Mouse (Mus musculus): ENCODE results near the gene 1700024G13Rik.
"Not testable (repeated sequence)": the region's sequence is repeated elsewhere in the genome, so short reads cannot be mapped to it uniquely, and the experiment has no call there.

1700024G13Rik gene

GRCm38 (mm10) chr14:32381066-32381465, 7.1 kb downstream of the 1700024G13Rik start:
- Histone ChIP-seq H3K36me3 (ENCODE audit: insufficient read depth, low read length) (no peaks in the 10 kb centered on the region), H3K9me3 (ENCODE audit: low read length) (peaks cover 5% of the 10 kb centered on the region; the same call in 1 of the 2 replicates), H3K4me3 (replicated peaks; ENCODE audit: low read length) (peak overlapping the region; percentile 24; the same call in 1 of the 2 replicates), H3K27me3 (ENCODE audit: insufficient read depth, low read length) (peaks cover 83% of the 10 kb centered on the region), H3K4me1 (replicated peaks; ENCODE audit: low read depth, low read length) (peaks cover 58% of the 10 kb centered on the region)
- TF ChIP-seq NANOG (IDR thresholded peaks at IDR 0.05; ENCODE audit: borderline replicate concordance, low read length) (no peak), CTCF (conservative IDR thresholded peaks at IDR 0.05; ENCODE audit: low read length) (no peak), POU5F1 (IDR thresholded peaks at IDR 0.05; ENCODE audit: borderline replicate concordance, low read length) (no peak)

DNA sequence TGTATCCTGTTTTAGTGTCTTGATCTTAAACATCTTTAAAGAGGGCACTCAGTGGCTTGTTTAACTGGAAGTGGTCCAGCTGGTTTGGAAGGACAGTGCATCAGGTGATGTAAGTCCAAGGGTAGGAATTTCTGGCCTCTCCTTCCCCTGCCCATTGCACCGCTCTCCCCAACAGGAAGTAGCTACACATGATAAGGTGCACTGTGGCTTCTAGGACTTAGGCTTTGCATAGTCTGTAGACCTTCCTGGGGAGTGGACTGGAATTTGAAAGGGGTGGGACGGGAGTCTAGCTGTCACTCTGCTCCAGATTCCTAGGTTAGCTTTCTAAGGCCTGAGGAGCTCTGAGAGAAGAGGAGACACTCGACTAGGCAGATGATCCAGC, 8.1 kb downstream of the 1700024G13Rik start:
- TF ChIP-seq POU5F1 (IDR thresholded peaks at IDR 0.05; ENCODE audit: borderline replicate concordance, low read length) (no peak), NANOG (IDR thresholded peaks at IDR 0.05; ENCODE audit: borderline replicate concordance, low read length) (no peak), CTCF (conservative IDR thresholded peaks at IDR 0.05; ENCODE audit: low read length) (no peak)
- H3K4me3 ChIP-seq (replicated peaks; ENCODE audit: low read length): peak overlapping the region; percentile 24
- H3K9me3 ChIP-seq (ENCODE audit: low read length): peaks cover 2% of the 10 kb centered on the region; the same call in 1 of the 2 replicates
- peaks cover 81% of the 10 kb centered on the region for H3K27me3 ChIP-seq (ENCODE audit: insufficient read depth, low read length)
- H3K36me3 ChIP-seq (ENCODE audit: insufficient read depth, low read length): no peaks in the 10 kb centered on the region
- peaks cover 58% of the 10 kb centered on the region for H3K4me1 ChIP-seq (replicated peaks; ENCODE audit: low read depth, low read length)

DNA sequence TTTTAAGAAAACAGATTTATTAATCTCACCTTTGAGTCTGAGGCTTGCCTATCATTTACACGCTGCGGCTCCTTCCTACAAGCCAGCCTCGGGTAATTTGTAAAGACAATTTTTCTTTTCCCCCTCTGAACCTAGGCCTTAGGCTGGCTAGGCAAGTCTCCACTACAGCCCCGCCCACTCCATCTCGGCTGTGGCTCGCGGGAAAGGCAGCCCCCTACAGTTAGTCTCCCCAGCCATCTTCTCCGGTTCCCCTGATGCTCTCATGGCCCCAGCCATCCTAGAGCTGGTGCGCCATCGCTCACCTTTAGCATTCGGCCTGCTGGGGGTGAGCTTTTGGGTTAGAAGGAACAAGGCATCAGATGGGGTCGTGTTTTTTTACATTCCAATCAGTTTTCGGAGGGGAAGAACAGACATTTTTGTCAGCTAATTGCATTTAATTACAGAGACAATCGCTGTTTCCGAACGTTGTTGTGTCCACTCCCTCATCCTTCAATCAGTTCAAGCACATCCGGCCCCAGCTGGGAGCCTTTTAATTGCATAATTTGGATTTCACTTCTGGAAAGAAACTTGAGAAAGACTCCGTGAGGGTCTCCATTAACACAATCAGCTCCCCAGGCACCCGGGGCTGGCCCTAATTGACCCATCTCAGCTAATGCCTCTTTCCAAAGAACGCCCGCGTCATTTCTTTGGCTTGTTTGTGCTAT, 8.6 kb downstream of the 1700024G13Rik start:
- H3K9me3 ChIP-seq (ENCODE audit: low read length): no peaks in the 10 kb centered on the region
- peaks cover 80% of the 10 kb centered on the region for H3K27me3 ChIP-seq (ENCODE audit: insufficient read depth, low read length)
- H3K4me3 ChIP-seq (replicated peaks; ENCODE audit: low read length): peak overlapping the region; percentile 24
- no peaks in the 10 kb centered on the region for H3K36me3 ChIP-seq (ENCODE audit: insufficient read depth, low read length)
- H3K4me1 ChIP-seq (replicated peaks; ENCODE audit: low read depth, low read length): peaks cover 58% of the 10 kb centered on the region
- TF ChIP-seq NANOG (IDR thresholded peaks at IDR 0.05; ENCODE audit: borderline replicate concordance, low read length): peak; percentile 96
- no peak for TF ChIP-seq POU5F1 (IDR thresholded peaks at IDR 0.05; ENCODE audit: borderline replicate concordance, low read length)

- peaks cover 3% of the 10 kb centered on the region; the same call in 1 of the 2 replicates for H3K4me1 ChIP-seq (replicated peaks; ENCODE audit: low read depth, low read length)
- no peaks in the 10 kb centered on the region for H3K36me3 ChIP-seq (ENCODE audit: insufficient read depth, low read length)
- peaks cover 71% of the 10 kb centered on the region for H3K27me3 ChIP-seq (ENCODE audit: insufficient read depth, low read length)
- no peak overlapping the region for H3K4me3 ChIP-seq (replicated peaks; ENCODE audit: low read length)
- no peak for TF ChIP-seq POU5F1 (IDR thresholded peaks at IDR 0.05; ENCODE audit: borderline replicate concordance, low read length)
- H3K9me3 ChIP-seq (ENCODE audit: low read length): no peaks in the 10 kb centered on the region
These were observed 15.7 kb downstream of the 1700024G13Rik start for GRCm38 (mm10) chr14:32372510-32372909.

DNA sequence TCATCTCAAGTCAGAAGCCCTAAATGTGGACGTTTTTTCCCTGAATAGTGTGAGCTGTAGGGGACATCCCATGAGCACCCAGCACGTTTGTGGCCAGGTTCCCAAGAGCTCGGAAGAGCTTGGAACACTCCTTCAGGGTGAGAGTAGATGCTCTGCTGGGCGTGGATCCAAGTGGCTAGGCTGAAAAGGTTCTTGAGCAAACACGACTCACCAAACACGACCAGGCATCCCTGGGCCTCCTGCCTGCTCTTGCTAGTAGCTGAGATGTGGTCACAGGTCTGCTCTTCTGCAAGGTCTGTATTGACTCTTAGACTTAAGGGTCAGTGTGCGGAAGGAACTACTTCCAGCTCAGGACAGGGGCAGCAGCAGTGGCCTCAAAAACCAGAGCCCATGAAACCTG, 18.4 kb downstream of the 1700024G13Rik start:
- Histone ChIP-seq H3K9me3 (ENCODE audit: low read length) (no peaks in the 10 kb centered on the region), H3K36me3 (ENCODE audit: insufficient read depth, low read length) (no peaks in the 10 kb centered on the region), H3K27me3 (ENCODE audit: insufficient read depth, low read length) (peaks cover 59% of the 10 kb centered on the region), H3K4me1 (replicated peaks; ENCODE audit: low read depth, low read length) (peaks cover 13% of the 10 kb centered on the region), H3K4me3 (replicated peaks; ENCODE audit: low read length) (no peak overlapping the region)
- TF ChIP-seq POU5F1 (IDR thresholded peaks at IDR 0.05; ENCODE audit: borderline replicate concordance, low read length) (no peak), CTCF (conservative IDR thresholded peaks at IDR 0.05; ENCODE audit: low read length) (no peak), NANOG (IDR thresholded peaks at IDR 0.05; ENCODE audit: borderline replicate concordance, low read length) (no peak)

- TF ChIP-seq CTCF (conservative IDR thresholded peaks at IDR 0.05; ENCODE audit: low read length): no peak
- TF ChIP-seq NANOG (IDR thresholded peaks at IDR 0.05; ENCODE audit: borderline replicate concordance, low read length): no peak
- TF ChIP-seq POU5F1 (IDR thresholded peaks at IDR 0.05; ENCODE audit: borderline replicate concordance, low read length): no peak
- Histone ChIP-seq H3K36me3 (ENCODE audit: insufficient read depth, low read length) (no peaks in the 10 kb centered on the region), H3K4me1 (replicated peaks; ENCODE audit: low read depth, low read length) (peaks cover 18% of the 10 kb centered on the region), H3K27me3 (ENCODE audit: insufficient read depth, low read length) (peaks cover 18% of the 10 kb centered on the region), H3K4me3 (replicated peaks; ENCODE audit: low read length) (no peak overlapping the region), H3K9me3 (ENCODE audit: low read length) (no peaks in the 10 kb centered on the region)
These were observed 23.8 kb downstream of the 1700024G13Rik start for GRCm38 (mm10) chr14:32364359-32364758.

- Histone ChIP-seq H3K36me3 (ENCODE audit: insufficient read depth, low read length) (peaks cover 31% of the 10 kb centered on the region), H3K4me1 (replicated peaks; ENCODE audit: low read depth, low read length) (peaks cover 21% of the 10 kb centered on the region), H3K27me3 (ENCODE audit: insufficient read depth, low read length) (peaks cover 14% of the 10 kb centered on the region)
- H3K4me3 ChIP-seq (replicated peaks; ENCODE audit: low read length); H3K9me3 ChIP-seq (ENCODE audit: low read length): not testable (repeated sequence)
These were observed 36.8 kb downstream of the 1700024G13Rik start for GRCm38 (mm10) chr14:32351181-32351920.

GRCm38 (mm10) chr14:32347307-32347706, 40.9 kb downstream of the 1700024G13Rik start:
- no peak overlapping the region for H3K4me3 ChIP-seq (replicated peaks; ENCODE audit: low read length)
- peaks cover 14% of the 10 kb centered on the region for H3K4me1 ChIP-seq (replicated peaks; ENCODE audit: low read depth, low read length)
- no peaks in the 10 kb centered on the region for H3K9me3 ChIP-seq (ENCODE audit: low read length)
- peaks cover 71% of the 10 kb centered on the region for H3K36me3 ChIP-seq (ENCODE audit: insufficient read depth, low read length)
- H3K27me3 ChIP-seq (ENCODE audit: insufficient read depth, low read length): no peaks in the 10 kb centered on the region
- TF ChIP-seq CTCF (conservative IDR thresholded peaks at IDR 0.05; ENCODE audit: low read length) (no peak), POU5F1 (IDR thresholded peaks at IDR 0.05; ENCODE audit: borderline replicate concordance, low read length) (no peak), NANOG (IDR thresholded peaks at IDR 0.05; ENCODE audit: borderline replicate concordance, low read length) (no peak)
